Mouse (Mus musculus): ENCODE results near the gene 1300017J02Rik. TPM values are rescaled to one million over a fixed set of nuclear protein-coding genes. Genes with fewer than 3 reads are reported as not detected.
"Not testable (repeated sequence)": the region's sequence is repeated elsewhere in the genome, so short reads cannot be mapped to it uniquely, and the experiment has no call there.

1300017J02Rik gene
- polyA plus RNA-seq (2014; fragmentation: Nextera tagmentation; extraction: Ambion mirVana): 1.2 and 1.6 TPM in 2 replicates

- Histone ChIP-seq H3K9me3 (replicated peaks; ENCODE audit: control insufficient read depth, low read length) (no peaks in the 10 kb centered on the region), H3K36me3 (replicated peaks; ENCODE audit: control insufficient read depth, insufficient read depth, low read depth, low read length) (peaks cover 5% of the 10 kb centered on the region; the same call in 1 of the 2 replicates)
- WGBS: 0% methylated on average over 49 of the region's 49 CpGs
Observed at GRCm38 (mm10) chr9:103304927-103305326, at the start of gene 1300017J02Rik, which contains the start of gene Topbp1. 1300017J02Rik (minus strand) TSS chr9:103305082. Topbp1 (plus strand) TSS chr9:103305215.

DNA sequence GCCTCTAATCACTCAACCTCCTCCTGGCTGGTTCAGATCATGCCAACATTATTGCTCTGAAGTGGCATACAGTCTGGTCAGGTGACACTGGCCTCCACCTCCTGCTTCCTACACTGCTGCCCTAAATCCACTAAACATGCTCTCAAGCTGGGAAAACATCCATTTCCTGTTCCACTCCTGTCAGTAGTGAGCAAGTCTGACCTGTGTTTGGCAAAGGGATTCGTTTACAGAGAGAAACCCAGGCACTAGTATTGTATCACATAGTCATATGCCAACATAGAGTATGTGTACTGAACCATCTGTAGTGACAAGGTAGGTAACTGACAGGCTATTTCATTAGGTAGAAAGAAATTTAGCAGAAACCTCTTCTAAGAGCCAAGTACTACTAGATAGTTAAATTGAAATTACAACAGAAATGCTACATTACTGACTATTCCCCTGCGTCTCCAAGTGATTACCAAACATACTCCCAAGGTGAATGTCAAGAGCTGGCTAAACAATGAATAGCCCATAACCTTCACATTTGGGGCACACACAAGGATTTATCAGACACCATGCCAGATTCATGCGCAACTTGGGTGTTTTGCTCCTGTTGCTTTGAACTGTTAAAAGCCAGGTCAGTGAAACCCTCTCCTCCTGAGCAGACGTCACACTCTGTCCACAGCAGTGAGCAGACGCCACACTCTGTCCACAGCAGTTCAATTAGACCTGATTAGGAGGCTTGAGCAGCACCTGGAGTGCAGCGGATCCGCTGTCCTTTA, 48.8 kb upstream of the 1300017J02Rik start:
- WGBS: 88% methylated on average over 6 of the region's 7 CpGs

More at GRCm38 (mm10) chr9:103304927-103305326, at the start of gene 1300017J02Rik, which contains the start of gene Topbp1:
- DNase-seq (ENCODE audit: low spot score) (peak; percentile 98), ATAC-seq (replicated peaks; ENCODE audit: insufficient number of reproducible peaks, low FRiP score, low TSS enrichment, low read depth) (peak; percentile 94)
- peak within 1 kb of the TSS; percentile 67 for H3K4me2 ChIP-seq (ENCODE audit: low read depth, low read length)
- peak within 1 kb of the TSS; percentile 87 for H3K27ac ChIP-seq (replicated peaks; ENCODE audit: low read depth, low read length)
- H3K4me3 ChIP-seq (ENCODE audit: low read depth, low read length): peak within 1 kb of the TSS; percentile 97
- H3K27me3 ChIP-seq (ENCODE audit: control insufficient read depth, insufficient read depth, low read length): no peaks in the 10 kb centered on the region
- peak within 1 kb of the TSS; percentile 97 for H3K9ac ChIP-seq (replicated peaks; ENCODE audit: low read length)
- no peaks in the 10 kb centered on the region; the same call in 1 of the 2 replicates for H3K4me1 ChIP-seq (ENCODE audit: control insufficient read depth, insufficient read depth, low read length)

GRCm38 (mm10) chr9:103348791-103349190, 43.9 kb upstream of the 1300017J02Rik start:
- no peaks in the 10 kb centered on the region for H3K9me3 ChIP-seq (replicated peaks; ENCODE audit: control insufficient read depth, low read length)
- no peak overlapping the region for H3K4me2 ChIP-seq (ENCODE audit: low read depth, low read length)
- no peak for ATAC-seq (replicated peaks; ENCODE audit: insufficient number of reproducible peaks, low FRiP score, low TSS enrichment, low read depth)
- H3K27me3 ChIP-seq (ENCODE audit: control insufficient read depth, insufficient read depth, low read length): no peaks in the 10 kb centered on the region
- no peak for DNase-seq (ENCODE audit: low spot score)
- H3K9ac ChIP-seq (replicated peaks; ENCODE audit: low read length): no peak overlapping the region
- peaks cover 8% of the 10 kb centered on the region for H3K36me3 ChIP-seq (replicated peaks; ENCODE audit: control insufficient read depth, insufficient read depth, low read depth, low read length)
- H3K4me3 ChIP-seq (ENCODE audit: low read depth, low read length): no peak overlapping the region
- no peak overlapping the region for H3K27ac ChIP-seq (replicated peaks; ENCODE audit: low read depth, low read length)
- no peaks in the 10 kb centered on the region for H3K4me1 ChIP-seq (ENCODE audit: control insufficient read depth, insufficient read depth, low read length)

More for the DNA sequence above, 48.8 kb upstream of the 1300017J02Rik start:
- not testable (repeated sequence) for H3K36me3 ChIP-seq (replicated peaks; ENCODE audit: control insufficient read depth, insufficient read depth, low read depth, low read length); H3K27ac ChIP-seq (replicated peaks; ENCODE audit: low read depth, low read length); H3K27me3 ChIP-seq (ENCODE audit: control insufficient read depth, insufficient read depth, low read length); H3K9ac ChIP-seq (replicated peaks; ENCODE audit: low read length); H3K4me2 ChIP-seq (ENCODE audit: low read depth, low read length); ATAC-seq (replicated peaks; ENCODE audit: insufficient number of reproducible peaks, low FRiP score, low TSS enrichment, low read depth); H3K4me3 ChIP-seq (ENCODE audit: low read depth, low read length); H3K9me3 ChIP-seq (replicated peaks; ENCODE audit: control insufficient read depth, low read length); H3K4me1 ChIP-seq (ENCODE audit: control insufficient read depth, insufficient read depth, low read length); DNase-seq (ENCODE audit: low spot score)

DNA sequence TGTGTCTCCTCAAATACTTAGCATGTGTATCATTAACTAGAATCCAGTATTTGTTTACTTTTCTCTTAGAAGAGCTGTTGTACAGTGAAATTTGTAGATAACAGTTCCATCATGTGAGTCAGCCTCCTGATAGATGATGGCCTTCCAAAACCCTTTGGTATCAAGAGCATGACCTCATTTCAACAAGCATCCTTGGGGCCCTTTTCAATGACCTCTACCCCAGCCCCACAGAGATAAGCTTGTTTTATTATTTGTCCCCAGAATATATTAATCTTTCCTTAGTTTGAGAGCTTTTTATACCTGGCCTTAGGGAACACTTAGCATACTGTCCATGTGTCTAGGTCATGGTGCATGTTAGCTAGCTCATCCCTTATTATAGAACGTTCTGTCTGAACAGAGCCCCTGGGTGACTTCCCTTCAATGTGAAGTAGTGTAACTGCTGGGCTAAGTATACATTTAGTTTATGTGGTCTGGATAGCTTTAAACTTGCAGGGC, 43.2 kb upstream of the 1300017J02Rik start:
- no peak for ATAC-seq (replicated peaks; ENCODE audit: insufficient number of reproducible peaks, low FRiP score, low TSS enrichment, low read depth)
- 87% methylated on average over 1 of the region's 1 CpGs for WGBS
- no peak overlapping the region for H3K4me2 ChIP-seq (ENCODE audit: low read depth, low read length)

GRCm38 (mm10) chr9:103347045-103347444, 42.2 kb upstream of the 1300017J02Rik start:
- Histone ChIP-seq H3K4me2 (ENCODE audit: low read depth, low read length) (no peak overlapping the region), H3K36me3 (replicated peaks; ENCODE audit: control insufficient read depth, insufficient read depth, low read depth, low read length) (peaks cover 19% of the 10 kb centered on the region), H3K4me1 (ENCODE audit: control insufficient read depth, insufficient read depth, low read length) (no peaks in the 10 kb centered on the region), H3K27me3 (ENCODE audit: control insufficient read depth, insufficient read depth, low read length) (no peaks in the 10 kb centered on the region), H3K9me3 (replicated peaks; ENCODE audit: control insufficient read depth, low read length) (no peaks in the 10 kb centered on the region), H3K27ac (replicated peaks; ENCODE audit: low read depth, low read length) (no peak overlapping the region), H3K4me3 (ENCODE audit: low read depth, low read length) (no peak overlapping the region), H3K9ac (replicated peaks; ENCODE audit: low read length) (no peak overlapping the region)
- ATAC-seq (replicated peaks; ENCODE audit: insufficient number of reproducible peaks, low FRiP score, low TSS enrichment, low read depth): no peak
- DNase-seq (ENCODE audit: low spot score): no peak
- WGBS: 89% methylated on average over 4 of the region's 4 CpGs

More for the DNA sequence above, 43.2 kb upstream of the 1300017J02Rik start:
- Histone ChIP-seq H3K9ac (replicated peaks; ENCODE audit: low read length) (no peak overlapping the region), H3K27me3 (ENCODE audit: control insufficient read depth, insufficient read depth, low read length) (no peaks in the 10 kb centered on the region), H3K4me1 (ENCODE audit: control insufficient read depth, insufficient read depth, low read length) (no peaks in the 10 kb centered on the region), H3K4me3 (ENCODE audit: low read depth, low read length) (no peak overlapping the region), H3K36me3 (replicated peaks; ENCODE audit: control insufficient read depth, insufficient read depth, low read depth, low read length) (peaks cover 14% of the 10 kb centered on the region), H3K9me3 (replicated peaks; ENCODE audit: control insufficient read depth, low read length) (no peaks in the 10 kb centered on the region), H3K27ac (replicated peaks; ENCODE audit: low read depth, low read length) (no peak overlapping the region)
- DNase-seq (ENCODE audit: low spot score): no peak

- Histone ChIP-seq H3K4me2 (ENCODE audit: low read depth, low read length) (no peak overlapping the region), H3K36me3 (replicated peaks; ENCODE audit: control insufficient read depth, insufficient read depth, low read depth, low read length) (peaks cover 34% of the 10 kb centered on the region), H3K4me1 (ENCODE audit: control insufficient read depth, insufficient read depth, low read length) (no peaks in the 10 kb centered on the region), H3K27me3 (ENCODE audit: control insufficient read depth, insufficient read depth, low read length) (no peaks in the 10 kb centered on the region), H3K27ac (replicated peaks; ENCODE audit: low read depth, low read length) (no peak overlapping the region), H3K9ac (replicated peaks; ENCODE audit: low read length) (no peak overlapping the region), H3K4me3 (ENCODE audit: low read depth, low read length) (no peak overlapping the region), H3K9me3 (replicated peaks; ENCODE audit: control insufficient read depth, low read length) (no peaks in the 10 kb centered on the region)
- ATAC-seq (replicated peaks; ENCODE audit: insufficient number of reproducible peaks, low FRiP score, low TSS enrichment, low read depth) (no peak), DNase-seq (ENCODE audit: low spot score) (no peak)
Observed at GRCm38 (mm10) chr9:103336912-103337311, 32.0 kb upstream of the 1300017J02Rik start.

DNA sequence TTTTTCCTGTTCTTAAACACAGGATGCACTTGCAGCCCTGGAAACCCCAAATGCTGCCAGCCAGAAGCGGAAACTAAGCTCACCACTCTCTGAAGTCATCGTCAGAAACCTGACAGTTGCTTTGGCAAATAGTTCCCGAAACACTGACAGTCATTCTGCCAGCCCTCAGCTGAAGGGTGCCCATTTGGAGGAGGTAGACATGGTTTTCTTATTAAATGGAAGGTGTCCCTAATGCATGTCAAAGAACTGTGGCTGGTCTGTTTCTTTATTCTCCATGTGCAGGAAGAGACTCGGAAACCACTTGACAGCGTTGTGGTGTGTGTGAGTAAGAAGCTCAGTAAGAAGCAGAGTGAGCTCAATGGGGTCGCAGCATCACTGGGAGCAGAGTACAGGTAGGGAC, 27.8 kb upstream of the 1300017J02Rik start:
- 92% methylated on average over 6 of the region's 6 CpGs for WGBS

DNA sequence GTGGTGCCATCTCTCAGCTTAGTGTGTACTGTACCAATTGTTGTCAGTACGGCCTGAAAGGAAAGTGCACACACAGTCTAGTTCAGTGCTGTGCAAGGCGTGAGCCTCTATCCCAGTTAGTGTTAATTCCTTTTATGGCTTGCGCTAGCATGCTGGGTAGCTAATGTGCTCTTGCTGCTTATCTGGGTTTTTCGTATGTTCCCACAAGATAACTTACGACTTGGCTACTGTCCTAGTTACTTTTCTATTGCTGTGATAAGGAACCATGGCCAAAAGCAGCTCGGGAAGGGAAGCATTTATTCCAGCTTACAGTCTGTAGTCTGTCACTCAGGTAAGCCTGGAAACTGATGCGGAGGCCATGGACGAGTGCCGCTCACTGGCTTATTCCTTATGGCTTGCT, 21.6 kb upstream of the 1300017J02Rik start:
- ATAC-seq (replicated peaks; ENCODE audit: insufficient number of reproducible peaks, low FRiP score, low TSS enrichment, low read depth): no peak
- WGBS: 91% methylated on average over 9 of the region's 9 CpGs
- Histone ChIP-seq H3K4me3 (ENCODE audit: low read depth, low read length) (no peak overlapping the region), H3K4me2 (ENCODE audit: low read depth, low read length) (no peak overlapping the region), H3K4me1 (ENCODE audit: control insufficient read depth, insufficient read depth, low read length) (no peaks in the 10 kb centered on the region), H3K36me3 (replicated peaks; ENCODE audit: control insufficient read depth, insufficient read depth, low read depth, low read length) (peaks cover 18% of the 10 kb centered on the region), H3K27me3 (ENCODE audit: control insufficient read depth, insufficient read depth, low read length) (no peaks in the 10 kb centered on the region), H3K9ac (replicated peaks; ENCODE audit: low read length) (no peak overlapping the region), H3K9me3 (replicated peaks; ENCODE audit: control insufficient read depth, low read length) (no peaks in the 10 kb centered on the region), H3K27ac (replicated peaks; ENCODE audit: low read depth, low read length) (no peak overlapping the region)
- DNase-seq (ENCODE audit: low spot score): no peak

More for the DNA sequence above, 27.8 kb upstream of the 1300017J02Rik start:
- H3K4me3 ChIP-seq (ENCODE audit: low read depth, low read length): no peak overlapping the region
- no peak overlapping the region for H3K9ac ChIP-seq (replicated peaks; ENCODE audit: low read length)
- no peak for DNase-seq (ENCODE audit: low spot score)
- no peaks in the 10 kb centered on the region for H3K4me1 ChIP-seq (ENCODE audit: control insufficient read depth, insufficient read depth, low read length)
- no peaks in the 10 kb centered on the region for H3K27me3 ChIP-seq (ENCODE audit: control insufficient read depth, insufficient read depth, low read length)
- no peak overlapping the region for H3K4me2 ChIP-seq (ENCODE audit: low read depth, low read length)
- ATAC-seq (replicated peaks; ENCODE audit: insufficient number of reproducible peaks, low FRiP score, low TSS enrichment, low read depth): no peak
- peaks cover 18% of the 10 kb centered on the region for H3K36me3 ChIP-seq (replicated peaks; ENCODE audit: control insufficient read depth, insufficient read depth, low read depth, low read length)
- H3K27ac ChIP-seq (replicated peaks; ENCODE audit: low read depth, low read length): no peak overlapping the region
- H3K9me3 ChIP-seq (replicated peaks; ENCODE audit: control insufficient read depth, low read length): no peaks in the 10 kb centered on the region

Measured in embryonic facial prominence, embryonic 11.5 days (tissue).